Mouse (Mus musculus): ENCODE measurements around the gene Ghrhr. TPM values are rescaled to one million over a fixed set of nuclear protein-coding genes. Genes with fewer than 3 reads are reported as not detected.

Gene Ghrhr
- polyA plus RNA-seq, 1 experiment: 0.74 TPM

- no peaks in the 10 kb centered on the region for H3K36me3 ChIP-seq (ENCODE audit: control insufficient read depth, insufficient read depth, low read length)
- TF ChIP-seq CTCF (IDR thresholded peaks at IDR 0.05; ENCODE audit: borderline replicate concordance, control insufficient read depth, extremely low read depth, insufficient read depth, low read length, poor library complexity): no peak
- no peak for TF ChIP-seq POLR2A (IDR thresholded peaks at IDR 0.05; ENCODE audit: control insufficient read depth, extremely low read depth, insufficient read depth, low read length, poor library complexity)
- no peak overlapping the region for H3K27ac ChIP-seq (ENCODE audit: control insufficient read depth, insufficient read depth, low read length)
- no peak for DNase-seq
- no peak overlapping the region for H3K4me3 ChIP-seq (ENCODE audit: control insufficient read depth, insufficient read depth, low read length)
- H3K4me1 ChIP-seq (replicated peaks; ENCODE audit: control insufficient read depth, insufficient read depth, low read length): no peaks in the 10 kb centered on the region
- WGBS: 94% methylated on average over 4 of the region's 4 CpGs
- no peaks in the 10 kb centered on the region for H3K27me3 ChIP-seq (ENCODE audit: control insufficient read depth, insufficient read depth, low read length)
Measured at GRCm38 (mm10) chr6:55377461-55377860, 1.4 kb downstream of the Ghrhr start.

GRCm38 (mm10) chr6:55379641-55380335 is 3.7 kb downstream of the Ghrhr start:
- peak; percentile 46 for DNase-seq
- TF ChIP-seq POLR2A (IDR thresholded peaks at IDR 0.05; ENCODE audit: control insufficient read depth, extremely low read depth, insufficient read depth, low read length, poor library complexity) (no peak), CTCF (IDR thresholded peaks at IDR 0.05; ENCODE audit: borderline replicate concordance, control insufficient read depth, extremely low read depth, insufficient read depth, low read length, poor library complexity) (no peak)
- no peak overlapping the region for H3K4me3 ChIP-seq (ENCODE audit: control insufficient read depth, insufficient read depth, low read length)
- no peaks in the 10 kb centered on the region for H3K27me3 ChIP-seq (ENCODE audit: control insufficient read depth, insufficient read depth, low read length)
- H3K4me1 ChIP-seq (replicated peaks; ENCODE audit: control insufficient read depth, insufficient read depth, low read length): no peaks in the 10 kb centered on the region
- no peaks in the 10 kb centered on the region for H3K36me3 ChIP-seq (ENCODE audit: control insufficient read depth, insufficient read depth, low read length)
- WGBS: 56% methylated on average over 3 of the region's 3 CpGs
- H3K27ac ChIP-seq (ENCODE audit: control insufficient read depth, insufficient read depth, low read length): no peak overlapping the region

- TF ChIP-seq POLR2A (IDR thresholded peaks at IDR 0.05; ENCODE audit: control insufficient read depth, extremely low read depth, insufficient read depth, low read length, poor library complexity) (no peak), CTCF (IDR thresholded peaks at IDR 0.05; ENCODE audit: borderline replicate concordance, control insufficient read depth, extremely low read depth, insufficient read depth, low read length, poor library complexity) (no peak)
- Histone ChIP-seq H3K4me3 (ENCODE audit: control insufficient read depth, insufficient read depth, low read length) (no peak overlapping the region), H3K27me3 (ENCODE audit: control insufficient read depth, insufficient read depth, low read length) (no peaks in the 10 kb centered on the region), H3K27ac (ENCODE audit: control insufficient read depth, insufficient read depth, low read length) (no peak overlapping the region), H3K36me3 (ENCODE audit: control insufficient read depth, insufficient read depth, low read length) (no peaks in the 10 kb centered on the region), H3K4me1 (replicated peaks; ENCODE audit: control insufficient read depth, insufficient read depth, low read length) (no peaks in the 10 kb centered on the region)
- WGBS: 96% methylated on average over 4 of the region's 4 CpGs
- no peak for DNase-seq
Measured at GRCm38 (mm10) chr6:55381966-55382365, 5.9 kb downstream of the Ghrhr start.

GRCm38 (mm10) chr6:55383897-55384296 is 7.8 kb downstream of the Ghrhr start:
- H3K27ac ChIP-seq (ENCODE audit: control insufficient read depth, insufficient read depth, low read length): no peak overlapping the region

GRCm38 (mm10) chr6:55384356-55384951 is 8.4 kb downstream of the Ghrhr start:
- no peaks in the 10 kb centered on the region for H3K27me3 ChIP-seq (ENCODE audit: control insufficient read depth, insufficient read depth, low read length)
- WGBS: 74% methylated on average over 5 of the region's 5 CpGs
- no peaks in the 10 kb centered on the region for H3K36me3 ChIP-seq (ENCODE audit: control insufficient read depth, insufficient read depth, low read length)
- no peak overlapping the region for H3K4me3 ChIP-seq (ENCODE audit: control insufficient read depth, insufficient read depth, low read length)
- H3K4me1 ChIP-seq (replicated peaks; ENCODE audit: control insufficient read depth, insufficient read depth, low read length): no peaks in the 10 kb centered on the region
- no peak overlapping the region for H3K27ac ChIP-seq (ENCODE audit: control insufficient read depth, insufficient read depth, low read length)
- DNase-seq: no peak
- TF ChIP-seq POLR2A (IDR thresholded peaks at IDR 0.05; ENCODE audit: control insufficient read depth, extremely low read depth, insufficient read depth, low read length, poor library complexity) (no peak), CTCF (IDR thresholded peaks at IDR 0.05; ENCODE audit: borderline replicate concordance, control insufficient read depth, extremely low read depth, insufficient read depth, low read length, poor library complexity) (no peak)

More at GRCm38 (mm10) chr6:55383897-55384296, 7.8 kb downstream of the Ghrhr start:
- peak; percentile 54 for DNase-seq
- WGBS: 23% methylated on average over 1 of the region's 1 CpGs
- Histone ChIP-seq H3K36me3 (ENCODE audit: control insufficient read depth, insufficient read depth, low read length) (no peaks in the 10 kb centered on the region), H3K4me1 (replicated peaks; ENCODE audit: control insufficient read depth, insufficient read depth, low read length) (no peaks in the 10 kb centered on the region), H3K27me3 (ENCODE audit: control insufficient read depth, insufficient read depth, low read length) (no peaks in the 10 kb centered on the region), H3K4me3 (ENCODE audit: control insufficient read depth, insufficient read depth, low read length) (no peak overlapping the region)
- TF ChIP-seq POLR2A (IDR thresholded peaks at IDR 0.05; ENCODE audit: control insufficient read depth, extremely low read depth, insufficient read depth, low read length, poor library complexity) (no peak), CTCF (IDR thresholded peaks at IDR 0.05; ENCODE audit: borderline replicate concordance, control insufficient read depth, extremely low read depth, insufficient read depth, low read length, poor library complexity) (no peak)

GRCm38 (mm10) chr6:55388546-55389169 is 12.6 kb downstream of the Ghrhr start:
- no peak for DNase-seq
- Histone ChIP-seq H3K4me3 (ENCODE audit: control insufficient read depth, insufficient read depth, low read length) (no peak overlapping the region), H3K27me3 (ENCODE audit: control insufficient read depth, insufficient read depth, low read length) (no peaks in the 10 kb centered on the region), H3K36me3 (ENCODE audit: control insufficient read depth, insufficient read depth, low read length) (no peaks in the 10 kb centered on the region), H3K27ac (ENCODE audit: control insufficient read depth, insufficient read depth, low read length) (no peak overlapping the region), H3K4me1 (replicated peaks; ENCODE audit: control insufficient read depth, insufficient read depth, low read length) (no peaks in the 10 kb centered on the region)
- no peak for TF ChIP-seq POLR2A (IDR thresholded peaks at IDR 0.05; ENCODE audit: control insufficient read depth, extremely low read depth, insufficient read depth, low read length, poor library complexity)
- WGBS: 54% methylated on average over 12 of the region's 12 CpGs
